Mouse (Mus musculus): Measurements from ENCODE around the gene Fam222a.

Fam222a gene

GRCm38 (mm10) chr5:114611256-114611655, 43.4 kb downstream of the Fam222a start:
- no peak for DNase-seq (ENCODE audit: low read depth, low spot score)

DNA sequence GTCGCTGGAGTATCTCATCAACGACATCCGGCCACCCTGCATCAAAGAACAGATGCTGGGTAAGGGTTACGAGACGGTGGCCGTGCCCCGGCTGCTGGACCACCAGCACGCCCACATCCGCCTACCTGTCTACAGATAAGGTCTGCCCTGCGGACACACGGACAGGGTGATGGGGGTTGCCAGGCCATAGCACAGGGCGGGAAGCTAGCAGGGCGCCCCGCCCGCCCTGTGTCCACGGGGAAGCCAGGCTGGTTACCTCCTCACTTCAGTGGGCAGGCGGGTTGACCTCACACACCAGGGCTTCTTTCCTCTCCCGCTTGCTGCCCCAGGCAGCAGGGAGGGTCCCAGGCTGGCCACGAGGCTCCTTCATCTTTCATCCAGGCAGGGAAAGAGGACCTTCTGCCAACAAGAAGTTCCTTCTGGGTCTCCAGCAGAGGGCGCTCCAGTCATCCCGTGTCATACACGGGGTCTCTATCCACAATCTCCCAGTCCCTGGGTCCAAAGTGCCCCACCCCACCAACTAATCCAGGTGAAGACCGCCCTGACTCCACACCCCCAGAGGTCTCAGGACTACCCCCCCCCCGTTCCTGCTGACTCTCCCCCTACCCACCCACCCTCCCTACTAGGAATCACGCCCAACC, 44.3 kb downstream of the Fam222a start:
- DNase-seq (ENCODE audit: low read depth, low spot score): peak; percentile 50

GRCm38 (mm10) chr5:114614863-114615262, 47.0 kb downstream of the Fam222a start:
- no peak for DNase-seq (ENCODE audit: low read depth, low spot score)

DNA sequence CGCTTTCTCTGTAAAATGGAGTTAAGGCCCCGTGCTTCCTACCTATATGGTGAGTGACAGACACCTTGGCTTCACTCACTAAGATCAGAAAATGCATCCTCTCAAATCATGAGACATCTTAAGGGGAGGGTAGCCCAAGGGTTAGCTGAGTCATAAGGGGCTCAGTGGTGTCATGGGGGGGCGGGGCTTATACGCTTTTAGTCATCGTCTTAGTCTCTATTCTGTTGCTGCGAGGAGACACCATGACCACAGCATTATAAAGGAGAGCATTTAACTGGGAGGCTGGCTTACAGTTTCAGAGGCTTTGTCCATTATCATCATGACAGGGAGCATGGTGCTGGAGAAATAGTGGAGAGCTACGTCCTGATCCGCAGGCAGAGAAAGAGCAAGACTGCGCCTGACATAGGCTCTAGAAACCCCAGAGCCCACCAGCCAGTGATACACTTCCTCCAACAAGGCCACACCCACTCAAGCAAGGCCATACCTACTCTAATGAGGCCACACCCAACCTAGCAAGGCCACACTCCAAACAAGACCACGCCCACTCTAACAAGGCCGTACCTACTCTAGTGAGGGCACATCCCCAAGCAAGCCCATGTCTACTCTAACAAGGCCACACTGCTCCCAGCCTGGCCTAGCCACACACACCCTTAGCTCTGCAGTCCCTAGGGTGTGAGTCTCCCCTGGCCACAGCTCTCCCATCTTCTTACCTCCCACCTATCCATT, 48.7 kb downstream of the Fam222a start:
- DNase-seq (ENCODE audit: low read depth, low spot score): peak; percentile 42

DNA sequence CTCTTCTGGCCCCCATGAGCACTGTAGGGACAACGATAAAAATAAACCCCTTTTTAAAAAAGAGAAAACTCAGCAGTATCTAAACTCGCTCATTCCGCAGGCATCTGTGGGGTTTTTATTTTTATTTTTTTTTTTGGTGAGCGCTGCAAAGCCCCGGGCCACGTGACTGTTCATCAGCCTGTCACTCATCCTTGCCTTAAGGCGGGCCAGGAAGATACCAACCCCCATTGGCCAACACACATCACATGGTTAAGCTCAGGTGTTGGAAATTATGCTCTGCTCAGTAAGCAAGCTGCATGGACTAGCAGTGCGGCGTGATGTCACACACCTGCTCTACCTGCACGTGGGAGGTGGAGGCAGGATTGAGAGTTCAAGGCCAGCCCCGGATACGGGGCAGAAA, 50.0 kb downstream of the Fam222a start:
- DNase-seq (ENCODE audit: low read depth, low spot score): no peak

DNA sequence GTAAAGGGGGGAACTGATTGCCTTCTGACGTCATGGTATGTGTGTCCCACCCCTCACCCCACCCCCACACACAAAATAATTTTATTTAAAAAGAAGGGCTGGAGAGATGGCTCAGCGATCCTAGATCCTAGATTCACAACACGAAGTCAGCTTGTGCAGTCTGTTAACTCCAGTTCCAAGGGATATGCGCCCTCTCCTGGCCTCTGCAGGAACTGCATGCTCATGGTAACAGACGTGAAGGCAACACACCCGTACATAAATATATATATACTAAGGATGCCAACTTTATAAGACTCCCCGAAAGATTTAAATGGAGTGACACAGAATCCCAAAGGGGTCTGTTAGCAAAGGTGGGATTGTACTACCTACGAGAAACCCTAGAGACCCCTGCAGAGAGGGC, 51.0 kb downstream of the Fam222a start:
- peak; percentile 73 for DNase-seq (ENCODE audit: low read depth, low spot score)

GRCm38 (mm10) chr5:114620305-114620704, 52.5 kb downstream of the Fam222a start:
- DNase-seq (ENCODE audit: low read depth, low spot score): peak; percentile 78

DNA sequence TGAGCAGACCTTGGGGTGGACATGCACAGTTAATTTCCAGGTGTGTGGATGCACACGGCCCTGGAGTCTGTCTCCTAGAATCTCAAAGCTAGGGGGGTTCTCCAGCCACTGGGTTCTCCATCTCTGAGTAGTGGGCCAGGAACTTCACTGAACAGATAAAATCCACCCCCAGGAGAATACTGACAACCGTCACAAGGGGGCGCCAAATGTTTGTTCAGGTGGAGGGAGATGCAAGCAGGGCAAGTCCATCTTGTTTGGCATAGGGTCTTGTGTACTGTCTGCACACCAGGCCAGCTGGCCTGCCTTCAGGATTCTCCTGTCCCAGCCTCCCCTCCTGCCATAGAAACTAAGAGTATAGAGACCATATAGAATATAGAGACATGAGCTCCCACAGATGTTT, 57.8 kb downstream of the Fam222a start:
- DNase-seq (ENCODE audit: low read depth, low spot score): peak; percentile 66

DNA sequence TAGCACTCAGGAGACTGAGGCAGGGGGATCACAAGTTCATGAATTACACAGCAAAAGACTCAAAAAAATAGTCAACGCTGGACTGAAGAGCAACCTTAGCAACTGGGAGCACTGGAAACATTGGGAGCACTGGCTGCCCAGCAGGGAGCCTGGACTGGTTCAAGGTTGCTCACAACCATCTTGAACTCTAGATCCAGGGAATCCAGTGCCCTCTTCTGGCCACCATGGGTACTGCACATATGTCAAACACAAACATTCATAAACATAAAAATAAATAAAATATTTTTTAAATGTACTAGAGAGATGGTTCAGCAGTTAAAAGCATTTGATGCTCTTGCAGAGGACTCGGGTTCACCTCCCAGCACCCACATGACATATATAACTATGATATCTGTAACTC, 63.5 kb downstream of the Fam222a start:
- peak; percentile 53 for DNase-seq (ENCODE audit: low read depth, low spot score)

GRCm38 (mm10) chr5:114636091-114636490, 68.3 kb downstream of the Fam222a start:
- no peak for DNase-seq (ENCODE audit: low read depth, low spot score)

DNA sequence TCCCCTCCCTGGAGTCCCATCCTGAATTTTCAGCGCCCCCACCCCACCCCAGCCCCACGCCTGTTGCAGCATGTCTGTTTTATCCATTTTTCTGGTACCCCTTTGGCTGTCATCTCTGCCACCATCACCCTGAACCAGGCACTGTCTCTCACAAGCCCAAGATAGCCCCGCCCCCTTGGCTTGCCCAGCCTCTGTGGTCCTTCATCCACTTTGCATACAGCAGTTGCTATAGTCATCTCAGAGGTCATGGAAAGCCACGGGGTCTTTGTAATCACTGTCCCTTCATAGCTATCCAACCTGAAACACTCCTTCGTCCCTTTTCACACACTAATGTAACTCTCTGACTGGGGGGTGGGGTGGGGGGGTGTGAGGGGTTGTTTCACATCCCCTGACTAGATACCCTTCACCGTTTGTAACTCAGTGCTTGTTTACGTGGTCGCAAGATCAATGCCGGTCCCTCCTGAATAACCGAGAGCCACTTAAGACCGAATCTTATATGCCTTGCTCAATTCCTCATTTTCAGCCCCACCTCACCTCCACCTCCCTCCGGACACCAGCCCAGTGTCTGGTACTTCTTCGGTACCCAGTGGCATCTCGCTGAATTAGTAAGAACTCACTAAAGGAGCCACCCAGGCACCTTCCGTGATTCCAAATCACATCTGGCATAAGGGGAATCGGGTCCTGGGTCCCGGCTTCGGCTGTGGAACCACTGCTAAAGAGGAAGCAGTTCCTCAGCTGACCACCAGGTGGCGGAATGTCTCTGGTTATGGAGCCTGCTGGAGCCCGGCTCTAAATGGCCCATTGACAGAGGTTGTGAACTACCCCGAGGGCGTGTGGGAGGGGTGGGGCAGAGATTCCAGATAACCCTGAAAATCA, 71.2 kb downstream of the Fam222a start:
- peak; percentile 85 for DNase-seq (ENCODE audit: low read depth, low spot score)

- DNase-seq (ENCODE audit: low read depth, low spot score): no peak
Observed at GRCm38 (mm10) chr5:114639645-114639957, 71.8 kb downstream of the Fam222a start.

DNA sequence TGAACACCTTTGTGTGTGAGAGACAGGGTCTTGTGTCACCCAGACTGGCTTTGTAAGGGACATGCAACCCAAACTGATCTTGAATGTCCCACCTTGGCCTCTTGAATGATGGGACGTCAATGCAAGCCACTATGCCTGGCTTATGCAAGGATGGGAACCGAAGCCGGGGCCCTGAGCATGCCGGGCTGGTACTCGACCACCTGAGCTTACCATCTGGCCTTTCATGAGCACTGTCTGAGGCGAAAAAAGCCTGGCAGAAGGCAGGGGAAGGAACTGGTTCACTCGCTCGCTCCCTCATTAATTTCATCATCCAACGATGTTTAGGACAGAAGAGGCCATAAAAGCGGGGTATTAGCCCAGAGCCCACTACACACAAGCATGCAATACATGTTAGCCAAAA, 73.0 kb downstream of the Fam222a start:
- no peak for DNase-seq (ENCODE audit: low read depth, low spot score)

GRCm38 (mm10) chr5:114644918-114645317, 77.1 kb downstream of the Fam222a start:
- DNase-seq (ENCODE audit: low read depth, low spot score): no peak

GRCm38 (mm10) chr5:114645916-114646315, 78.1 kb downstream of the Fam222a start:
- DNase-seq (ENCODE audit: low read depth, low spot score): no peak

DNA sequence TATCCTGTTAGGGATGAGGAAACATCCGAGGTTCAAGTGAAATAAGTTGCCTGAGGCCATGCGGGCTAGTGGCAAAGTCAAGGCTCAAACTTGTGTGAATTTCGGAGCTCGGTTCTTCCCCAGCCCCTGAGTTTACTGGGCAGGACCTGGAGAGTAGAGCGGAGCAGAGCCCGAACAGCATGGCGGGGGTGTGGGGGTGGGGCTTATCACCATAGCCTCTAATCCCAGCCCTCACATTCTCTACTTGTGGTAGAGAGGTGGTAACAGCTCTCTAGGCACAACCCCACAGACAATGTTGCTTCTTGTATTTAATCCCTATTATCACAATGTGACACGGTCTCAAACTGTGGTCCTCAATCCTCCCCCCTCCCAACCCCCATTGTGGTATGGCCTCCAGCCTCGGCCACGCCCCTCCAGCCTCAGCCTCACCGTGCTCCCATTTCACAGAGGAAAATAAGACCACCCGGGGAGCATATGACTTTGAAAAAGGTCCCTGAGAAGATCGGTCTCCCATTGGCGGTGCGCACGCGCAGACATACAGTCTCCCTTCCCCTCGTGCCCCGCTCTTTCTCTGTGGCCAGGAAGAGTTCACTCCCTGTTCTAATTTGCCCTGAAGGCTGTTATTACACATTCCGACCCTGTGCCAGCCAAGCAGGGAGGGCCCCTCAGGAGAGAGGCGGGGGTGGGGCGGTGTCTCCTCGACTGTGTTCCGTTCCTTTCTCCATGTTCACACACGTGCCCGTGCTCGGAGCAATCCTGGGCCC, 79.6 kb downstream of the Fam222a start:
- DNase-seq (ENCODE audit: low read depth, low spot score): no peak

DNA sequence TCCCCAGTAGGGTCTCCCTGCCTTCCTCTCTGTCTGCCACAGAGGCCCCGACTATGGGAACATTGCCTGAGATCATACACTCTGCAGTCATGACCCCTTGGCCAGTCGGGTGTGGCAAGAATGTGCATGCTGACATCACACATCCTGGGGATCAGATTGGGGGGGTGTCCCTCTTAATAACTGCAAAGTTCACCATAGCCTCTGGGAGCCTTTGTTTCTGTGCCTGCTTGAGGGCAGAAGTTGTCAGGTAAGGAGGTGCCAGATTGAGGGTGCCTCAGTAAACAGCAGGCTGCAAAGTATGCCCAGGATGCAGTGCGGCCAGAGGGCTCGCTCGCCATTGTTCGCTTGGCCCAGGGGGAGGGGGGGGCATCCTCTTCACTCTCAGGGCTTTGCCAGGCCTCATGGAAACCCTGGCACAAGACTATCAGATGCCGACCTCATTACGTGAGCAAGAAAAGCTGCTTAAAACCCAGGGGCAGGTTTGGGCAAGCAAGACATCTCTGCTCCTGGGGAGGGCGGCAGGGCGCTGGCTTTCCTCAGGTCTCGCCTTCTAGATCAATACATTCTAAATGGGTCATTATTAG, 81.0 kb downstream of the Fam222a start:
- DNase-seq (ENCODE audit: low read depth, low spot score): no peak

DNA sequence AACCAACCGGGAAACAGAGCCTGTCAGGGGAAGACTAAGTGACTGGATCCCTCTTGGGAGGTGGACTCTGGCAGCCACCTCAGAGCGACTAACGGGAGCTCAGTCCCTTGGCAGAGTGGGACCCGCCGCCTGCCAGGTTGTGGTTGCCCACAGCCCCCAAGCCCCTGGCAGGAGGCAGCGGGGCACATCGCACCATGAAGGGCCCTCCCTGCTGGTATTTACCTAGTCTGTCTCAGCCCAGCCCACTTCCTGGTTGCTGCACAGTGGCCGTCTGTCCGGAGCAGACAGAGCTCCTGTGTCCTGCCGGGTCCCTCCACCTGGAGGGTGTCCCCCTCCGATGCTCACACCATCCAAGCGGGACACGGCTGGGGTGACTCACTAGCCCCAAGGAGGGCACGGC, 83.2 kb downstream of the Fam222a start:
- DNase-seq (ENCODE audit: low read depth, low spot score): no peak

DNA sequence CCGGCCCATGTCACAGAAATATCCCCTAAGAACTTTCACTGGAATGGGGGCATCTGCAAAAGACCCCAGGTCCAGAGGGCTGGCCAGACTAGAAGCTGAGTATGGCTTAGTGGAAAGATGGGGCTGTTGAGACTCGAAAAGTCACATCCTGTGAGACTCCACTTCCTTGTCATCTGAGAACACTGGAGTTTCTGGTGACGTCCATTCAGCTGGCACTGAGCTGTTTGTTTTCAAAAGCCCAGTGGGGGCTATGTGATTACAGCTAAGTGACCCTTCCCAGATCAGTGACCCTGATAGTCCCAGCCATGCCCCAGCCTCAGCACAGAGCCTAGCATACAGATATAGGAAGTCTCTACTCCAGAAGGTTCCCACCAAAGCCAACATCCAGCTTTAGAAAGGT, 83.6 kb downstream of the Fam222a start:
- DNase-seq (ENCODE audit: low read depth, low spot score): no peak

DNA sequence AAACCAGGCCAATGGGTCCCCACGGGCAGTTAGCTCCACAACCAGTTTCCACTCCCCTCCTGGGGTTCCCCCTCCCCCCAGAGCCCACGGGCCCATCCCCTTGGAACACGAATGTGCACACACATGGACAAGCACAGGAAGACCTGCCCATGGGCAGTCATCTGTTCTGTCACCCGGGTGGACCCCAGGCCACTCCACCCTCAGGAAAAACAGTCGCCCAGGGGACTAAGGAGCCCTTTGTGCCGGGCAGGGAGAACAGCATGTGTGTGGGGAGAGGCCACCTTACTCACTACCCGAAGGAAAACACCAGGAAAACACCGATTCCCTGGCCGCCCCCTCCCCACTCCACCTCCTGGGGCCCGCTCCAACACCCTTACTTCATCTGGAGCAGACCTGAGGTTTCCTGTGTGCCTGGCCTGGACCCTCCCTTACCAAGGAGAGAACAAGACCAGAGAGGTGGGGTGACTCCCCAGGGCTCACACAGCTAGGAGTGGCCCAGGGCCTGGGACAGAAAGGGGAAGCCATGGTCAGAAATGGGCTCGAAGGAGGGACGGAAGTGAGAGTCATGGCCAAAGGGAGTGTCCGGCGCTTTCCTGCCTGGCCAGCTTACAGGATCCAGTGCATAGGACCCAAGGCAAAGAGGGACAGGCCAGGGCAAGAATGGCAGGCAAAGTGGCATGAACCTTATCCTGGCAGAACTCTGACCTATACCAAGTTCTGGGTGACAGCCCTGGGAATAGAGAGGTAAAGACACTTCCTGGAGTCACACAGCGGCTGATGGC, 86.0 kb downstream of the Fam222a start:
- no peak for DNase-seq (ENCODE audit: low read depth, low spot score)

DNA sequence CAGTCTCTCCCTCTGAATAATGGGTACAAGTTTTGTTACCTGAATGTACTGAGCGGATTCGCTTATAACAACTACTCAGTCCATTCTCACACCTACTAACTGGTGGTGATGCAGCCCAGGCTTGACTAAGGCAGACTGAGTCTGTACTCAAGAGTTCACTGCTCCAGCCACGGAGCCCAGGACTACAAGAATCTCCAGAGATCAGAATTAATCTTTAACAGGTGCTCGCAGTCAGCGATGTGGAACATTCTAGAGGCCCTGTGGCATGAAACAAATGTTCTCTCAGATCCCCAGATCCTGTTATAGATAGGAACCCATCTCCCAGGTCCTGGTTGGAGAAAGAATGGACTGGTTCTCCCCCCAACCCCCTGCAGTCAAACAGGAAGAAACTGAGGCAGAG, 87.9 kb downstream of the Fam222a start:
- no peak for DNase-seq (ENCODE audit: low read depth, low spot score)
